Mouse (Mus musculus) erythroblast, adult 5-6 weeks (primary cell): ENCODE data around the gene Socs5. TPM values are rescaled to one million over a fixed set of nuclear protein-coding genes. Genes with fewer than 3 reads are reported as not detected.

Experiments used
- total RNA-seq, 2 experiments: library from RNA; stranded (forward) in 1 of 2; stranded (reverse) in 1 of 2; fragments of 150-400 nt in 1 of 2; fragments of 200-764, 138-1000 nt in 1 of 2; gene quantifications; 2 replicates each; pipeline versions ENCODE4 v1.2.3 to v1.2.4; 2015 to 2017; ENCODE audit warnings: low replicate concordance in 2 of 2

Socs5 gene
- total RNA-seq, 2 experiments from 2014 or later, result 0.58 to 1.2 TPM

Other genes with a start within 250 kb of the Socs5 start
- gene Tmem247, start 190.3 kb upstream of the Socs5 start, total RNA-seq (2015; ENCODE audit: low replicate concordance), result not detected in 2 replicates
- gene Tmem247, start 190.3 kb upstream of the Socs5 start, total RNA-seq (2017; ENCODE audit: low replicate concordance), result not detected in 2 replicates
- gene Atp6v1e2, start 159.8 kb upstream of the Socs5 start, total RNA-seq (2015; ENCODE audit: low replicate concordance), result not detected in 2 replicates
- gene Atp6v1e2, start 159.8 kb upstream of the Socs5 start, total RNA-seq (2017; ENCODE audit: low replicate concordance), result not detected in 2 replicates
- gene Rhoq, start 144.6 kb upstream of the Socs5 start, total RNA-seq (2015; ENCODE audit: low replicate concordance), result 1.7 and 2.5 TPM in 2 replicates
- 2.5 and 7.2 TPM in 2 replicates for gene Rhoq, start 144.6 kb upstream of the Socs5 start, total RNA-seq (2017; ENCODE audit: low replicate concordance)
- gene Pigf, start 82.3 kb upstream of the Socs5 start, total RNA-seq (2015; ENCODE audit: low replicate concordance), result 11.7 TPM in 1 of 2 replicates, not detected in the other
- 0.42 and 6.1 TPM in 2 replicates for gene Pigf, start 82.3 kb upstream of the Socs5 start, total RNA-seq (2017; ENCODE audit: low replicate concordance)
- 89.9 and 95.5 TPM in 2 replicates for gene Cript, start 82.1 kb upstream of the Socs5 start, total RNA-seq (2015; ENCODE audit: low replicate concordance)
- 51.6 and 60.5 TPM in 2 replicates for gene Cript, start 82.1 kb upstream of the Socs5 start, total RNA-seq (2017; ENCODE audit: low replicate concordance)
- gene Mcfd2, start 158.3 kb downstream of the Socs5 start, total RNA-seq (2015; ENCODE audit: low replicate concordance), result 7.5 and 14.2 TPM in 2 replicates
- 12.3 and 15.8 TPM in 2 replicates for gene Mcfd2, start 158.3 kb downstream of the Socs5 start, total RNA-seq (2017; ENCODE audit: low replicate concordance)
- 17.9 and 19.0 TPM in 2 replicates for gene Ttc7, start 175.2 kb downstream of the Socs5 start, total RNA-seq (2015; ENCODE audit: low replicate concordance)
- 16.3 and 35.7 TPM in 2 replicates for gene Ttc7, start 175.2 kb downstream of the Socs5 start, total RNA-seq (2017; ENCODE audit: low replicate concordance)